Mouse (Mus musculus) kidney, postnatal 36 days (tissue): Measurements from ENCODE around the gene Ldlr.
"Not testable (repeated sequence)": the region's sequence is repeated elsewhere in the genome, so short reads cannot be mapped to it uniquely, and the experiment has no call there.

ENCODE experiments used
- DNase-seq, 2 experiments: peaks; one replicate each; pipeline ENCODE4 v3.0.0; 2021 to 2022; ENCODE audit warnings: mixed read lengths in 2 of 2

Gene Ldlr

DNA sequence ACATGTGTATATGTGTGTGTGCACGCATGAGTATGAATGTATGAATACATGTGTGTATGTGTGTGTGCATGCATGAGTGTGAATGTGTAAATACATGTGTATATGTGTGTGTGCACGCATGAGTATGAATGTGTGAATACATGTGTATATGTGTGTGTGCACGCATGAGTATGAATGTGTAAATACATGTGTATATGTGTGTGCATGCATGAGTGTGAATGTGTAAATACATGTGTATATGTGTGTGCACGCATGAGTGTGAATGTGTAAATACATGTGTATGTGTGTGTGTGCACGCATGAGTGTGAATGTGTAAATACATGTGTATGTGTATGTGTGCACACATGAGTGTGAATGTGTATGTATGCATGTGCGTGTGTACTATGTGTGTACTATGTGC lies 70.2 kb downstream of the Ldlr start:
- DNase-seq: not testable (repeated sequence)

DNA sequence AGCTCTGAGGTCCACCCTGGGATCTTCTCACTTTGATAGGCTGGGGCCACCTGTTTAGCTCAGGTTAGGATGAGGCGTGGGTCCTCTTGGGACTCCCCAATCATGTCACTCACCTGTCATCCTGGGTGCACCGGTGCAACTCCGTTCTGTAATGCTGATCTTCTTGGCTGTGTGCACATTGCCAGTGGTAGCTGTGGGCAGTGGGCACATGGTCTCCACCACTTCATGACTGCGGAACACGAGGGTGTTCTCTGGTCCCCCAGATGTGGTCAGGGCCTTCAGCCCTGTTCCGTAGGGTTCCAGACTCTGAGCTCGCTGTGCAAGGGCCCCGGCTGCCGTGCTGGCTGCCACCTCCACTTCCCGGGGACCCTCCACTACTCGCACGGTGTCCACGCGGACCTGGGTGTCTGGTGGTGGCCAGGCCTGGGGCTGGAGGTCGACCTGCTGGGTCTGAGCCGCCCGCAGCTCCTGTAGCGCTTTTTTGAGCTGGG lies 71.1 kb downstream of the Ldlr start:
- no peak for DNase-seq

DNA sequence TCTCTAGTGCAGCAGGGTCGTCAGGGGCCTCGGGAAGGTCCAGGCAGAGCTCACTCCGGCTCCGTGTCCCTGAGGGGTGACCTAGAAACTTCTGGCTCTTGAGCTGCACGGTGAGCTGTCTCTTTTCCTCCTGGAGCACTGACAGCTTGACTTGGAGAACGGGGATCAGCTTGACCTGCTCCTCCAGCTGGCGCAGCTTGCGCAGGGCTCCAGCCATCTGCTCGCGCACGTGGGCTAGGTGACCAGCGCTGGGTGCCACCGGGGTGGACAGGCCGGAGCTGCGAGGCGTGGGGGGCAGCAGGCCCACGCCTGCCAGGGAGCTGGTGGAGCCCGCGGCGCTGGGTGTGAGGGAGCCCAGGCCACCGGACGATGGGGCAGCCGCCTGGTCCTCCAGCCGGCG lies 71.6 kb downstream of the Ldlr start:
- DNase-seq: no peak

DNA sequence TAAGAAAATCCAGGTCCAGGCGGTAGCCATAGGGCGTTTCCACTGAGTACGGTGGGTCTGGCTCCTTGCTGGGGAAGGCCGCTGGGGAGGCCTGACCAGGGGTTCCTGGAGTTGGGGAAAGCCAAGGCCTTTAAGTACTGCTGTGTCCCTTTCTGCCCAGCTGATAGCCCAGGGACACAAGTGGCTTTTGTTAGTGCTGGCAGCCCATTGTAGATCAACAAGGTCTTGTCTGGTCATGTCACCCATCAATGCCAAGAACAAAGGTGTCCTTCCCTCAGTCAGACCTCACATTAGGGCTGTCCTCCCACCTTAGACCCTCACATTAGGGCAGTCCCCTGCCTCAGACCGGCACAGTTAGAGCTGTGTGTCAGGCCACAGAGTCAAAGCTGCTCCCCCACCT lies 72.3 kb downstream of the Ldlr start:
- no peak for DNase-seq

DNA sequence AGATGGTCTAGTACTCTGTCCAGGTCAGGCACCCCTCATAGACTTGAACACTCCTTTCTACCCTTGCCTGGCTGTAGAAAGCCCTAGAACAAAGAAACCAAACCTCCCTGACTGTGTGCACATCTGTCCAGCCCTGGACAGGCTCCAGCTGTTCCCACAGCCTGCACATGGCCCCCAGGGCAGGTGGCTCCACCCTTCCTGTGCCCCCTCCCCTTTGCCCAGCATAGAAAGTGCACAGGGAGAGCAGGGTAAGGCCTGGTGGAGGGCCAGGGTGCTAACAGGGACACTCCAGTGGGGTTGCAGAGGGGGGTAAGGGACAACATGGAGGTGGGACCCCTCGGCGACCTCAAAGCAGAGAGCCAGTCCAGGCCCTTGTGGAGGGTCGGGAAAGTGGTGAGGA lies 73.0 kb downstream of the Ldlr start:
- peak; percentile 29 to 46 for DNase-seq

DNA sequence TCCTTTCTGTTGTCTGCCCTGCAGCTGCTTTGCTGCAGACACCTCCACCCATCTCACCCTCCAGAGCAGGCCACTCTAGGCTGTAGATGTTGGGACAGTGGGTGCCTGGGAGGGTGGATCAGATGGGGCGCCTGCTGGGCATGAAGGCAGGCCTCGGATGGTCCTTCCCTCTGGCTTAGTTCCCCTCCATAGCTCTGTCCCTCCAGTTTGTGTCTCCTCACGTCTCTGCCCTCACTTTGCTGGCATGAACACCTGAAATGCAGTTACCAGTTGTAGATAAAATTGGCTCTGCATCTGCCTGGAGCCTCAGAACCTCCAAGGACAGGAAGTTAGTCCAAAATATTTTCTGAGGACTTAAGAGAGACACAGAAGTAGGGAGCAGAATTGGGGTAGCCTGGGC lies 73.6 kb downstream of the Ldlr start:
- DNase-seq: no peak

DNA sequence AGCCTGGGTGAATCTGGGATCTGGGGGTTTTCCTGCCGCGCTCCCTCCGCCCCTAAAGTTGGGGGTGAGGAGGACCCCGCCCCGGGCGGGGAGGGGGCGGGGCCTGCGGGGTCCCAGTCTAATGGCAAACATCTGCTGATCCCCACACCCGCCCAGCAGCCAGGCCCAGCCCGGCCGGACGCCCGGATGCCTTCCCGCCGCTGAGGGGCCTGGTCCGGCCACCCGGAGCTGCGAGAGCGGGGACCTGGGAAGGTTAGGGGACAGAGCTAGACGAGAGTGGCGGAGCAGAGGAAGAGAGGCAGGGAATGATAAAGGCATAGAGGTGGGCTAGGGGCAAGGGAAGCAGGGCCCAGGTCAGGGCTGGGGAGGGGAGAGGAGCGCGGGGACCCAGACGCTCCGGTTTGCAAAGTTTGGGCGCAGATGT lies 74.7 kb downstream of the Ldlr start:
- peak; percentile 51 to 79 for DNase-seq

DNA sequence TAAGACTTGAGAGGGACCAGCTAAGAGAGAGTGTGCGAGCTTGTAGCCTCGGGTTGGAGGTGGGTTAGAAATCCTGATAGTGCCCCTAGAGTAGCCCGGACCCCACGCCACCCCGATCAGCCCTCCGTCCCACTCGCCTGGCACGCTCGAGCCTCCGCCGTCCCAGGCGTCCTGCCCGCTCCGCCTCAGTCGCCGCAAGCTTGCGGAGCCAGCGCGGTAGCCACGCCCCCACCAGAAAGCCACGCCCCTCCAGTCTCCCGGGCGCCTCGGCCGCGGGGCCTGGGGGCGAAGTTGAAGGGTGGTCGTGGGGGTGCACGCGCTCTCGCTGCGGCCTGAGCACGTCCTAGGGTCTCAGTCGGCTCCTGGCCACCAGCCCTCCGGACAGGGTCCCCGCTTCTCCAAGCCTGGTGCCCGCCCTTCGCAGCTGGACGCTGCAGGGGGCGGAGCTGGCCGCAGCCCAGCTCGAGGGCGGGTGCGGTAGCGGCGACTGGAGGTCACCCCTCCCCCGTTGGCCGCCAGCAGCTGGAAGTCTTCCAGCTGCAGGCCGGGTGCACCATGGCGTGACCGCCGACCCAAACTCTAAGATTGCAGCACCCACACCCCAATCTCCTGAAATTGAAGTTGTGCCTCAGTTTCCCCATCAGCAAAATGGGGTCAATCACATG lies 75.2 kb downstream of the Ldlr start, which contains the start of gene Kank2:
TSS of gene Kank2 (minus strand) at position 400 of the 665 bp plus-strand sequence.
- peak; percentile 87 to 96 for DNase-seq

DNA sequence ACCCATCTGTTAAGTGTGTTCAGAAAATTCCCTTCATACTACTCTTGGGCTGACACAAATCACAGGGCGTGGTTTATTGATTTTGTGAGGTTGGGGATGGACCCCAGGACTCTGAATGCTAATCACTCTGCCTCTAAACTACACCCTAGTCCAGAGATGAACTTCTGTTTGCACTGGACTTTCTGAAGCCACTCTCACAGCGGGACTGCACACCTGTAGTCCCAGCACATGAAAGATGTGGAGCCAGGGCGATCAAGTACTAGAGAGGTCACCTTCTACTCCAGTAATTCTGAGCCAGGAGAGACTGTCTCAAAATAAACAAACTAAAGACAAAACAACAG lies 75.7 kb downstream of the Ldlr start:
- no peak for DNase-seq
